Comparison of ENCODE assay signal across 8 mouse cellular contexts in genomic region chr3:88758045-88758500, GRCm38 (mm10). TPM values are rescaled to one million over a fixed set of nuclear protein-coding genes. Genes with fewer than 3 reads are reported as not detected.
DNase-seq lines count a peak whose midpoint lies in the region; ATAC-seq and TF ChIP-seq lines count a peak whose summit lies in the region.
"Had no signal": no experiment of that assay in that cellular context is flagged by ENCODE, and none has a peak within 500 bp of the region (broad histone marks: within the 10 kb centered on the region; RNA-seq: fewer than 3 reads in every experiment).

No protein-coding gene starts in this region.

- no peaks in the 10 kb centered on the region for H3K27me3 ChIP-seq in forebrain, embryonic 16.5 days (replicated peaks; ENCODE audit: control insufficient read depth, insufficient read depth, low read length)
- no peaks in the 10 kb centered on the region for H3K27me3 ChIP-seq in liver, embryonic 14.5 days (ENCODE audit: control insufficient read depth, insufficient read depth, low read length)
- no peaks in the 10 kb centered on the region for H3K27me3 ChIP-seq in neural tube, embryonic 15.5 days (replicated peaks)

- 0% methylated on average over 5 of the region's 5 CpGs for WGBS in forebrain, embryonic 16.5 days
- WGBS in liver, embryonic 14.5 days (ENCODE audit: insufficient replicate concordance), result 10% methylated on average over 5 of the region's 5 CpGs
- WGBS in neural tube, embryonic 15.5 days, result 5% methylated on average over 5 of the region's 5 CpGs

- TF ChIP-seq EP300 in liver, embryonic 14.5 days (IDR thresholded peaks at IDR 0.05; ENCODE audit: low read depth), result 0 out of 2 replicates have a peak, but pooled peaks have one; percentile 16

- H3K36me3 ChIP-seq in forebrain, embryonic 16.5 days (ENCODE audit: control insufficient read depth, insufficient read depth), result peaks cover 22% of the 10 kb centered on the region
- H3K36me3 ChIP-seq in liver, embryonic 14.5 days (replicated peaks; ENCODE audit: control insufficient read depth, insufficient read depth, low read depth), result no peaks in the 10 kb centered on the region
- peaks cover 62% of the 10 kb centered on the region for H3K36me3 ChIP-seq in neural tube, embryonic 15.5 days

- ATAC-seq in forebrain, embryonic 16.5 days, result peak; percentile 89
- ATAC-seq in liver, embryonic 14.5 days (ENCODE audit: insufficient read depth), result 0 out of 2 replicates have a peak, but pooled peaks have one; percentile 37
- peak; percentile 83 for ATAC-seq in neural tube, embryonic 15.5 days (ENCODE audit: low FRiP score)

- H3K27ac ChIP-seq in forebrain, embryonic 16.5 days (ENCODE audit: low read length), result peak overlapping the region; percentile 72
- no peak overlapping the region for H3K27ac ChIP-seq in liver, embryonic 14.5 days
- peak overlapping the region; percentile 86 for H3K27ac ChIP-seq in neural tube, embryonic 15.5 days (replicated peaks)

- H3K4me2 ChIP-seq in forebrain, embryonic 16.5 days (ENCODE audit: low read length), result peak overlapping the region; percentile 34
- H3K4me2 ChIP-seq in liver, embryonic 14.5 days (ENCODE audit: low read depth), result peak overlapping the region; percentile 15; the same call in 1 of the 2 replicates
- H3K4me2 ChIP-seq in neural tube, embryonic 15.5 days, result peak overlapping the region; percentile 26

- H3K9ac ChIP-seq in forebrain, embryonic 16.5 days (replicated peaks; ENCODE audit: low read depth, low read length), result 0 out of 2 replicates have a peak overlapping the region, but pooled peaks have one; percentile 20
- H3K9ac ChIP-seq in liver, embryonic 14.5 days (replicated peaks), result no peak overlapping the region
- no peak overlapping the region; the same call in 1 of the 2 replicates for H3K9ac ChIP-seq in neural tube, embryonic 15.5 days (replicated peaks)

- H3K4me1 ChIP-seq in forebrain, embryonic 16.5 days (replicated peaks; ENCODE audit: control insufficient read depth, insufficient read depth, low read length), result peaks cover 47% of the 10 kb centered on the region
- H3K4me1 ChIP-seq in liver, embryonic 14.5 days (replicated peaks; ENCODE audit: control insufficient read depth in 2 of 2, insufficient read depth in 2 of 2, low read length in 1 of 2), result peaks cover 3 to 16% of the 10 kb centered on the region in 2 experiments; a peak in 3 of 4 replicates
- H3K4me1 ChIP-seq in neural tube, embryonic 15.5 days, result peaks cover 69% of the 10 kb centered on the region

- intact Hi-C loops in heart, postnatal 14 days (cut with DNase I), result no loop called here

- no peaks in the 10 kb centered on the region for H3K9me3 ChIP-seq in forebrain, embryonic 16.5 days (ENCODE audit: control insufficient read depth, low read length)
- no peaks in the 10 kb centered on the region for H3K9me3 ChIP-seq in liver, embryonic 14.5 days (ENCODE audit: control insufficient read depth, low read length)
- no peaks in the 10 kb centered on the region for H3K9me3 ChIP-seq in neural tube, embryonic 15.5 days (replicated peaks)

- H3K4me3 ChIP-seq in forebrain, embryonic 16.5 days (replicated peaks; ENCODE audit: low read length), result no peak overlapping the region
- no peak overlapping the region for H3K4me3 ChIP-seq in liver, embryonic 14.5 days (ENCODE audit: insufficient read depth in 1 of 2, low read depth in 2 of 2, low read length in 2 of 2)
- H3K4me3 ChIP-seq in neural tube, embryonic 15.5 days (replicated peaks), result no peak overlapping the region
- H3K4me3 ChIP-seq: erythroblast, embryonic 14.5 days had no signal

- TF ChIP-seq CTCF in liver, embryonic 14.5 days (IDR thresholded peaks at IDR 0.05; ENCODE audit: low read depth), result no peak

- peak; percentile 80 for DNase-seq in cerebellum, adult 9-11 months
- peak; percentile 81 to 89 for DNase-seq in heart, postnatal 14 days
- peak; percentile 77 to 89 for DNase-seq in layer of hippocampus, adult 18-20 months (ENCODE audit: low spot score in 2 of 2)
- DNase-seq in liver, embryonic 14.5 days (ENCODE audit: low read depth in 3 of 3, low spot score in 3 of 3), result no peak
- no peak for DNase-seq in T-cell, adult 2 months (ENCODE audit: low spot score)

RNA-seq across cellular contexts. Expression of gene Syt11, which starts 16.9 kb away (rescaled TPM):
- polyA plus RNA-seq in forebrain, embryonic 16.5 days (2015; fragmentation: Nextera tagmentation; extraction: Ambion mirVana), result 231 and 248 TPM in 2 replicates
- total RNA-seq in heart, postnatal 14 days (2021), result 1 to 10 TPM; 4.3 to 5.0 TPM
- total RNA-seq in layer of hippocampus, adult 18-20 months (2021), result 100 to 1,000 TPM; 501 to 519 TPM
- 0.35 and 0.55 TPM in 2 replicates for polyA plus RNA-seq in liver, embryonic 14.5 days (2012; rRNA removed)
- polyA plus RNA-seq in liver, embryonic 14.5 days (2014; fragmentation: Nextera tagmentation; extraction: Ambion mirVana), result 0.47 and 0.57 TPM in 2 replicates
- polyA plus RNA-seq in neural tube, embryonic 15.5 days (2015; fragmentation: Nextera tagmentation; extraction: Ambion mirVana), result 207 and 237 TPM in 2 replicates

RNA-seq across cellular contexts. Expression of gene Rit1, which starts 41.4 kb away (rescaled TPM):
- 43.2 and 52.6 TPM in 2 replicates for polyA plus RNA-seq in forebrain, embryonic 16.5 days (2015; fragmentation: Nextera tagmentation; extraction: Ambion mirVana)
- 10 to 100 TPM; 59.5 to 73.4 TPM for total RNA-seq in heart, postnatal 14 days (2021)
- 10 to 100 TPM; 37.7 to 43.0 TPM for total RNA-seq in layer of hippocampus, adult 18-20 months (2021)
- 15.8 and 20.3 TPM in 2 replicates for polyA plus RNA-seq in liver, embryonic 14.5 days (2012; rRNA removed)
- polyA plus RNA-seq in liver, embryonic 14.5 days (2014; fragmentation: Nextera tagmentation; extraction: Ambion mirVana), result 30.6 and 31.6 TPM in 2 replicates
- 58.7 and 67.5 TPM in 2 replicates for polyA plus RNA-seq in neural tube, embryonic 15.5 days (2015; fragmentation: Nextera tagmentation; extraction: Ambion mirVana)

Comparison
In these comparisons a context has a peak if more than half of its experiments do, and no peak if none do; other contexts are left out.
1. DNase-seq: peak in cerebellum, adult 9-11 months (single experiment), heart, postnatal 14 days (2 of 2) and layer of hippocampus, adult 18-20 months (2 of 2); none in liver, embryonic 14.5 days (0 of 3) and T-cell, adult 2 months (single experiment).
2. ATAC-seq: peak in every context shown above with its lines; median percentile 89 in forebrain, embryonic 16.5 days; 83 in neural tube, embryonic 15.5 days; 37 in liver, embryonic 14.5 days.
3. RNA of gene Syt11, which starts 16.9 kb away (polyA plus RNA-seq): 207 to 237 TPM in neural tube, embryonic 15.5 days and 231 to 248 TPM in forebrain, embryonic 16.5 days; 0.35 to 0.57 TPM in liver, embryonic 14.5 days; every median in the first group is over 100 times any median in the second.
4. Peak in every context shown above with its lines, with median percentiles within 50 percentile points of each other: H3K4me2 ChIP-seq.